Mouse (Mus musculus) cerebellum, adult (tissue): ENCODE results near the gene Irf4.

Experiments
- ATAC-seq: cut with Nextera tagmentation; 2 replicates; pipeline ENCODE4 v1.9.2; 2017; ENCODE audit warnings: mild to moderate bottlenecking, moderate library complexity, mixed read lengths; ENCODE audit not compliant: insufficient number of reproducible peaks, low FRiP score, low TSS enrichment

Irf4 gene

DNA sequence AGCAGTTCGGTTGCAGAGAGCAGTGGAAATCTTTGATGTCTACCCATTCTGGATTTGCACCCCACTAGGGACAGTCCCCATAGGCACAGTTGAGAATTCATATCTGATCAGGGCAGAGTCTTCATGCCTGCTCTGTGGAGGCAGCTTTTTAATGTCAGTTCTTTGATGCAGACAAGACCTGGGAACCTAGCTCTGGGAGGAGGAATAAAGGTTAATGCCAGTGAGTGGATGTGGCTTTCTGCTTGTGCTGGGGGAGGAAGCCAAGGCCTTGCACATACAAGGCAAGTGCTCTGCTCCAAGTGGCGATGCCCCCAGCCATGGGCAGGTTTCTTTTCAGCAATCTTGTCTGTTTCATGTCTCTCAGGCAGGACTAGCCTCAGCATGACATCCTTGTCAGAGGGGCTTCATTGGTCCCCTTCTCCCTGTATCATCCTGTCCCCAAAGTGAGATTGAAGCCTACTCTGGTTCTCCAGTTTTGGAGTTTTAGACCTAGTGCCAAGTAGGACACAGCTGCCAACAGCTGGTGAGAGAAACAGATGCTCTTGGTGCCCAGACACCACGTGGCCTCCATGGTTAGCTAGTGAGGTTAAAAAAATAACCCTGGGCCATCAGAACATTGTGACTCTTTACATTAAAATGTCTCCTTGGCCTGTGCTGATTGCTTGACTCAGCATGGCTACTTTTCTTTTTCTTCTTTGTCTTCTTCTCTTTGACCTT, 11.5 kb downstream of the Irf4 start:
- ATAC-seq: no peak

DNA sequence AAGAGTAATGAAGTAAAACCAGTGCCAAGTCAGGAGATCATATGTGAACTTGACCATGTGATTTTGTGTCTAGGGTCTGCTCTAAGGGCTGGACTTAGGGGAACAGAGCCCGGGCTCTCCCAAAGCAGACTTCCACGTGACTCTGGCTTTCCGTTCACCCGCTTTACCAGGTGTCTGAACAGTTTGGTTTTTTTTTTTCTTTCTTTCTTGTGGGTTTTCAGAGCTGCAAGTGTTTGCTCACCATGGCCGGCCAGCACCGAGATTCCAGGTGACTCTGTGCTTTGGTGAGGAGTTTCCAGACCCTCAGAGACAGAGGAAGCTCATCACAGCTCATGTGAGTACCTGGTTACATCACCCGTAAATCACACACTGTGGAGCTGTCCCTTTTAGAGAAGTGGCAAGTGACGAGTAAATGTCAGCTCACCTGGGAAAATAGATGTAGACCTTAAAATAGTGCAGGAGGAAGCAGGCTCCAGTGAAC, 12.2 kb downstream of the Irf4 start:
- no peak for ATAC-seq

GRCm38 (mm10) chr13:30762224-30762623, 13.2 kb downstream of the Irf4 start:
- no peak for ATAC-seq

DNA sequence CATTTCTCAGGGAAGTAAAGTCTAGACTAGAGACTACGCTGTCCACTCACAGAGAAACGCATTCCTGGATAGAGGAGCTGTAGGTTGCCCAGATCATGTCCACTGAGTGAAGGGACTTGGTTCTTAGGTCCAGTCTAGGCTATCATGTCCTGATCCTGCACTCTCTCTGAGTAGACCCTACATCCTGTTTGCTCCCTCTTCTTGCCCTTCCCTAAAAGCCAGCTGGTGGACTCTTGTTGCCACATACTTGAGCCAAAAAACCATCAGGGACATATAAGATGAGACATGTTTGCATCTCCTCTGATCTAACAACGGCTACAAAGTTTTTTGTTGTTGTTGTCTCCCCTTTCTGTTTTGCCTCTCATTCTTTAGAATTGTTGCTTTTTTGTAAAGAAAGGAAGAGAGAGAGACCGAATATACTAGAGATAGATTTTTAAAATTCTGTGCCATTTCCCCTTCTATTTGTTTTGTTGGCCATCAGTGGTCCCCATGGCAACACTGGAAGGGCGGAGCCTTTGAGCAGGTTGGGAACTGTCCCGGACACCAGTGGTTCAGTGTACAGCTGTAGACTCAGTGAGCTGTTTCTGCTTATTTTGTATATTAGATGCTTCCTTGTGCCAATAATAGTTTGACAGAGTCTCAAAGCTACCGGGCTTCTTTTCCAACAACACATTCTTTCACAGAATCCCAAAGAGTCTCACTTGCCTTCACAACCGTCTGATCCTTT, 15.2 kb downstream of the Irf4 start:
- no peak for ATAC-seq

GRCm38 (mm10) chr13:30765906-30766305, 16.9 kb downstream of the Irf4 start:
- no peak for ATAC-seq

GRCm38 (mm10) chr13:30766636-30767476, 17.8 kb downstream of the Irf4 start:
- no peak for ATAC-seq

- no peak for ATAC-seq
Observed at GRCm38 (mm10) chr13:30767477-30768127, 18.6 kb downstream of the Irf4 start.

GRCm38 (mm10) chr13:30776021-30776420, 27.0 kb downstream of the Irf4 start:
- no peak for ATAC-seq

- ATAC-seq: no peak
Observed at GRCm38 (mm10) chr13:30777678-30778179, 28.7 kb downstream of the Irf4 start.

- ATAC-seq: no peak
Observed at GRCm38 (mm10) chr13:30781905-30782304, 32.9 kb downstream of the Irf4 start.

- no peak for ATAC-seq
Observed at GRCm38 (mm10) chr13:30782419-30782818, 33.4 kb downstream of the Irf4 start.

DNA sequence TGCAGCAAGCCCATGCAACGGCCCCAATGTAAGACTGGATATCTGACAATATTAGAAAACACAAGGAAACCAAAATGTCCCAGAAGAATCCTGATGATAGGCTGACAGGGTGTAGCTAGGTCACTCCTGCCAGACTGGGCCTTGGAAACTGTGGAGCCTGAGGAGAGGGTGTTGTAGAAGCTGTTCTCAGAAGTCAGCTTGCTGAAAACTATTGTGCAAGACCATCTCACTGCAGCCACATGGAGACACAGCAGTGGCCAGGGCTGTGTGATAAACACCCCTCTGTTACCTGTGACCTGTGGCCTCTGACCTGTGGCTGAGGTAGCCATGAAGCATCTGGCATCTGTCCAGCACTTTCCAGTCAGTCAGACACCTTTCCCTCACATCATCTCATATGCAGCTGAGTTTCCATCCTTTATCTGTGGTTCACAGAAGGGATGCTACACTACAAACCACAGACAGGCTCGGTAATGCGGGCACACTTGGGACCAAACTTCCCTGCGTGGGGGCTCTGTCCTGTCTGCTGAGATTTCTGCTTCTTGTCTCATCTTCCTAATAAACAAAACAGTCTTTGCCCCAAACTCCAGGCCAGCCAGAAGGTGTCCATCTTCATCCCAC, 36.5 kb downstream of the Irf4 start:
- no peak for ATAC-seq

DNA sequence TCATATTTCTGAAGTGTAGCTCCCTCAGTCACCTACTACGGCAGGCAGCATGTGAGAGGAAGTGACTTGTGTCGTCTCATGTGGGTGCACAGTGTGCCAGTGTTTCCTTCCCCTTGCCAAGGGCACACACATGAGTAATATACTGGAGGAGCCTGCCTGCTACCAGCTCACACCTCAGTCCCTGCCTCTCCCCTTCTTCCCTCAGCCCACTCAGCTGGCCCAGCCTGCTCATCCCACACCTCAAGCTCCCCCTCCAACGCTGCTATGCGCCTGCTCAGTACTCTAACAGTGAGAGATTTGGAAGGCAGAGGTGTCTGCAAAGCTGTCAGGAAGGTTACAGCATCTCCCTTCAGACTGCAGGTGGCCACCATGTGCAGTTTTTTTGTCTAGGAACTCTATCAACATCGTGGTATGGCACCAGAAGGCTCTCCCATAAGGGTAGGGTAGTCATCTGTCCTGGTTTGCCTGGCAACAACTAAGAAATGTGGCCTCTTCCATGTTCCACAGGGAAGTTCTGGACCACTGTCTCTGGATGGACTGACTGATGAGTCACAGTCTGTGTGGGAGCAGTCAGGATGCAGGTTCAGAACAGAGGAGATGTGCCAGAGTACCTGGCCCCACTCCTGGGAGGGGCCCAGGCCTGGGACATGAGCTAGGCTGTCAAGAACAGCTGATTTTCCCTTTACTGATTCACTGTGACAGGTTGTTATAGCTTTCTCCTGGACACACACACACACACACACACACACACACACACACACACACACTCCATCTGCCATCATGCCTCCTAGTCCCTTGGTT, 37.4 kb downstream of the Irf4 start:
- no peak for ATAC-seq

- no peak for ATAC-seq
Observed at GRCm38 (mm10) chr13:30787036-30787320, 38.0 kb downstream of the Irf4 start.

DNA sequence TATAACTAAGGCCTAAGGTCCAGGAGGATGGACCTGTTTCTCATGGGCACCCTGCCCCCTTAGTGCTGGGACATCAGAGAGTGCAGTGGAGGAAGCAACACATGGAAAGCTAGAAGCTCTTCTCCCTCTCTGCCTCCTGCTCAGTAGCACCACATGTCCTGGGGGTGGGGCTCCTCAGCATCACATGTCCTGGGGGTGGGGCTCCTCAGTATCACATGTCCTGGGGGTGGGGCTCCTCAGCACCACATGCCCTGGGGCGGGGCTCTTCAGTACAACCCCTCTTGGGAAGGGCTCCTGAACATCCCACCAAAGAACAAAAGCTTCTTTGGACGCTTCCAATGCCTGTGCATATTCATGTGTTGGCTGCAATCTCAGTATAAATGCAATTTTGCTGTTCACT, 38.5 kb downstream of the Irf4 start:
- ATAC-seq: no peak

GRCm38 (mm10) chr13:30787960-30788359, 38.9 kb downstream of the Irf4 start:
- no peak for ATAC-seq

DNA sequence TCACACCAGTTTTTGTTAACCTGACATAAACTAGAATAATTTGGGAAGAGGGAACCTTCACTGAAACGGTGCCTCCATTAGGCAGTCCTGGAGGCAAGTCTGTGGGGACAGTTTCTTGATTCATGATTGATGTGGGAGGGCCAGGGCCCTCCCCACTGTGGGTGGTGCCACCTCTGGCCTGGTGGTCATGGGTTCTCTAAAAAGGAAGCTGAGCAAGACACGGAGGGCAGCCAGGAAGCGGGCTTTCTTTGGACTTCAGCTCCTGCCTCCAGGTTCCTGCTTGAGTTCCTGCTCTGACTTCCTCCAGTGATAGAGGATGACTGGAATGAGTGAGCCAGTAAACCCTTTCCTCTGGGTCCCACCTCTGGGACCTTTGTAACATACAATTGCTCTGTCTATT, 39.4 kb downstream of the Irf4 start:
- no peak for ATAC-seq

GRCm38 (mm10) chr13:30790016-30790415, 41.0 kb downstream of the Irf4 start:
- no peak for ATAC-seq

- ATAC-seq: no peak
Observed at GRCm38 (mm10) chr13:30792308-30792707, 43.3 kb downstream of the Irf4 start.
